Mouse (Mus musculus) spleen, adult 2 months (tissue): ENCODE results near the gene Ybx3.

Source experiments
- CTCF ChIP-seq: fragments of 200-500 bp; IDR thresholded peaks from 2 replicates; pipeline ENCODE4 v1.5.1; 2011; ENCODE audit warnings: mild to moderate bottlenecking, inconsistent platforms; ENCODE audit not compliant: insufficient read depth, insufficient read length, insufficient replicate concordance; ENCODE audit errors: extremely low read depth
- POLR2A ChIP-seq: fragments of 200-500 bp; IDR thresholded peaks from 2 replicates; pipeline ENCODE4 v1.6.1; 2011; ENCODE audit warnings: low read depth, low read length, inconsistent platforms

GRCm38 (mm10) chr6:131418770-131419169, 30.5 kb upstream of the Ybx3 start:
- TF ChIP-seq POLR2A (no peak), CTCF (no peak)
